Mouse (Mus musculus) forebrain, embryonic 12.5 days (tissue): Measurements from ENCODE around the gene Osbpl9. TPM values are rescaled to one million over a fixed set of nuclear protein-coding genes. Genes with fewer than 3 reads are reported as not detected.

ENCODE experiments used
- microRNA counts: library from miRNA; unstranded; fragments of <30 nt; microRNA quantifications from one replicate; lab custom pipeline; 2017
- microRNA-seq: library from miRNA; unstranded; fragments of <30 nt; microRNA quantifications from one replicate; pipeline ENCODE4, GENCODE M21; 2017
- polyA plus RNA-seq: library from polyadenylated mRNA; unstranded; fragments of >200 nt; fragmentation: Nextera tagmentation; extraction: Ambion mirVana; gene quantifications from 2 replicates; pipeline ENCODE4 v1.2.1, GENCODE M21; 2016

Gene Osbpl9
- polyA plus RNA-seq, 1 experiment from 2014 or later: 74.6 TPM

MicroRNAs encoded within 50 kb of the gene (microRNA counts, 519-probe panel; counts per million panel counts)
- not detected for microRNA mmu-miR-761 (lab: Ali Mortazavi, UCI)

Small RNA genes lying within 50 kb of the gene (microRNA-seq; reads per million reads assigned to microRNA genes)
- gene Mir761: not detected

Other genes starting within 250 kb of the Osbpl9 start
- gene Nrd1, start 201.6 kb downstream of the Osbpl9 start, polyA plus RNA-seq: 103 and 112 TPM in 2 replicates
- gene Calr4, start 32.2 kb upstream of the Osbpl9 start, polyA plus RNA-seq: 0.21 TPM in 1 of 2 replicates, not detected in the other
- gene Eps15, start 78.0 kb upstream of the Osbpl9 start, polyA plus RNA-seq: 47.4 and 48.3 TPM in 2 replicates
- gene Ttc39a, start 204.4 kb upstream of the Osbpl9 start, polyA plus RNA-seq: 1.1 and 2.5 TPM in 2 replicates